Mouse (Mus musculus) B cell, adult (primary cell): Measurements from ENCODE around the gene Scgb1b7. TPM values are rescaled to one million over a fixed set of nuclear protein-coding genes. Genes with fewer than 3 reads are reported as not detected.

Experiments used
- total RNA-seq: library from RNA; stranded (reverse); gene quantifications from 4 replicates; pipeline ENCODE4 v1.2.4, GENCODE M21; 2023; ENCODE audit not compliant: inconsistent age

Scgb1b7 gene
- total RNA-seq = not detected in 4 replicates

GRCm38 (mm10) chr7:31712365-31712764 is at the start of gene Scgb1b7:
Gene Scgb1b7 (plus strand): TSS chr7:31712665.

DNA sequence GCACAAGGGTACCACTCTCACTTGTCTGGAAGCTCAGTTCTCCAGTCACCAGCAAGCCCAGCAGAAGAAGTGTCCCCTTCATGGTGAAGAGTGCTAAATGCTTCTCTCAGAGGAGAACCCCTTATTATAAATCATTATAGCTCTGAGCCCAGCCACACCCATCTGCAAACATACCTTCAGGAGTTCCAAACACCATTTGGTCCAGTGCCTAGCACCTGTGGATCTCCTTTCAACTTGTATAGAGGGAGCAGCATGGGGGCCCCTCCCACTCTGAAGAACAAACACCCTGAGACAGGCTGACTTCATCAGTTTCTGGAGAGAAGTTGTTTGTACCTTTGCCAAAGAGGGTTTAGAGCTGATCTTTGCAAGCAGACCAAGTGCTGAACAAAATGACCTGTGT is 6.8 kb upstream of the Scgb1b7 start, which contains the start of gene Scgb2b7:
TSS of gene Scgb2b7 (minus strand) at position 101 of the 400 bp plus-strand sequence.

Other genes with a start within 250 kb of the Scgb1b7 start
- gene Scgb2b7, start 6.9 kb upstream of the Scgb1b7 start, total RNA-seq = not detected in 4 replicates